Mouse (Mus musculus): Measurements from ENCODE around the gene Aplp2. TPM values are rescaled to one million over a fixed set of nuclear protein-coding genes. Genes with fewer than 3 reads are reported as not detected.

Gene Aplp2
- 100 to 1,000 TPM; 333 to 347 TPM for total RNA-seq (2021)

DNA sequence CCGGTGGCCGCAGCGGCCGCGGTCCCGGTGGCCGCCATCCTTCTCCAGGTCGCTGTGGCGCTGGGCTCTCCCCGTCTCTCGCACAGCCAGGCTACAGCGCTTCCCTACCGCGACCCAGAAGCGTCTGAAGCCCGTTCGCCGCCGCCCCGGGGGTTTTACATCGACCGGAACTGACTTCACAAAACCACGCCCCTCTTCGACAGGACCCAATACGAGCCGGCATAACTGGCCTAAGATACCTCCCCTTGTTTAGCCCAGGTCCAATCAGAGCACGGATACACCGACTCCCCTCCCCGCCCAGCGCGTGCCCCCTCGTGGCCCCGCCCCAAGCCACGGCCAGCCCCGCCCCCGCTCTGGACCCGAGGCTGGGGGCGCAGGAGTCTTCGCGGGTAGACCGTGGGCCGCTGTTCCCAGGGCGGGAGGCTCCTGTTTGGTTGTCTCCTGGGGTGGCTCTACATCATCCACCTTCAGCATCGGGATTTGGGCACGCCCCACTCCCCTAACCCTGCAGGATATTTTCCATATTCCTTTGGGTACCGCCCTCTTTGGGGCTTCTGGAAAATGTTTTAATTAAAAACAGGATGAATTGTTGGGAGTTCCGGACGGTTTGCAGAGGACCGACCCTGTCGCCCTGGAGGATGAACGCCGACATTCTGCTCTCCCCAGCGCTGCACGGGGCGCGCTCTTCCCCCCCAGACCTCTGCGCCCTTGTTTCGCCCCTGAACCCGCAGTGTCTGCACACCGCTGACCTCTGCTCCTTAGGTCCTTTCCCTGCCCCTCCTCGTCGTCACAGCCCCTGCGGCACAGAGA is at the start of gene Aplp2:
Gene Aplp2, minus strand, starts transcription at position 126 of the 810 bp plus-strand sequence.
- DNase-seq, result peak; percentile 98 to 99
- intact Hi-C loops (cut with DNase I), result loop anchor here (1.0 to 5.0 kb wide), 3 partner anchors 40 to 135 kb away; partner anchors contain the start of gene Prdm10

DNA sequence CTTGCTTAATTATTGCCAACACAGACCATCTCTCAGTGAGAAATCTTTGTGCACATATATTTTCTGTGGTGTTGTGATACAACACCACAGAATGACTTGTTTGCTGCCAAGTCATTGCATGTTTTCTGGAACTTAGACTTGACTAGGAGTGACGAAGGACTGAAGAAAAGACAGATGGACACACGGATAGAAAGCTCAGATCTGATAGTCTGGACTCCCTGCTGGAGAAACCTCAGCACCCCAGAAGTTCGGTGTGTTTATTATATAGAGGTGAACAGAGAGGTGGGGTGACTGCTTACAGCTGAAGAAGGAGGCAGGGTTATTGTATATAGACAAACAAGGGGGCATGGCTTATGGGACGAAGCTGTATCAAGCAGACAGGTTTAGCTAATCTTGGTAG is 48.6 kb upstream of the Aplp2 start:
- intact Hi-C loops (cut with DNase I), result no loop called here
- no peak for DNase-seq

DNA sequence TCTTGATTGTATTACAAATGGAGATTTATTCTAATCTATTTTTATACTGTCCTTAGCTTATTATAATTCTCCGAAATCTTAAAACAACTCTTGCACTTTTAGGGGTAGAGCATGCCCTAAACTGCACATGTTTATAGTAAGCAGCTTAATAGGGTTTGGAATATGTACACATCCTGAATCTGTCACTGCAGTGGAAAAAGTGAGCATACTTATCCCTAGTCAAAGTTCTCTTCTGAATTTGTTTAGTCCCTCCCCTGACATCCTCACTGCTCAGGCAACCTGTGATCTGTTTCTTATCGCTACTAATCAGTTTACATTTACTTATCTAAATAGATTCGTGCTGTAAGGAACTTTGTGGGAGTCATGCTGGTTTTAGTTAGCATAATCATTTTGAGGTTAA is 46.6 kb upstream of the Aplp2 start:
- DNase-seq, result no peak
- intact Hi-C loops (cut with DNase I), result no loop called here

DNA sequence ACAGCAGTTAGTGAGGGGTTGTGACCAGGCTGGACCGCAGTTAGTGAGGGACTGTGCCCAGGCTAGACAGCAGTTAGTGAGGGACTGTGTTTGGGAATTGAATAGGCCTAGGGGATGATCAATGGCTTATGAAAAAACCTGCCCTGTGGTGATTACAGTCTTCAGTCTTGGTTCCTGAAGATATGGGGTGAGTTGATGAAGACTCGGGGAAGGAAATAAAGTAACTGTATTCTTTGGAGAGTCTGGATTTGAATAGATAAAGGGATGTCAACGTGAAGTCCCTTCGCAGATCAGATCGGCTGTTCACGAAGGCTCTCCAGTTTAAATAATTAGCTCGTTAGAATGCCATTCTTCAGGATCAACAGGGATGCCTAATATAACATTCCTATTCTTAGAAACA is 44.3 kb upstream of the Aplp2 start:
- intact Hi-C loops (cut with DNase I), result loop anchor here (2.0 kb wide), 1 partner anchor 23 kb away; no protein-coding TSS in a partner anchor
- no peak for DNase-seq

DNA sequence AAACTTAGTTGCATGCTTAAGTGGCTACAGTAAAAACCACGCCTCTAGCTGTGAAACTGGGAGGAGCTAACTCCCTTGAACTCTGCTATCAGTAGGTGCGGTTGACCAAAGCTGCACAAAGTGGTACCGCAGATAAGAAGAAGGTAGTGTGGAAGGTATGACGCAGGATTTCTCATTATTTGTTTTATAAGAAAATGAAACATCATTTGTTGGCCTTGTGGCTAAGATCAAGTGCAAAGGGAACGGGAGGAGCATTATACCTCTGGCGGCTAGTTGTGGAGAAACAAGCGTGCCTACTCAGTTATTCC is 43.0 kb upstream of the Aplp2 start:
- no peak for DNase-seq
- intact Hi-C loops (cut with DNase I), result loop anchor here (2.0 to 5.0 kb wide), 2 partner anchors 24 to 42 kb away; partner anchors contain the start of gene Aplp2

DNA sequence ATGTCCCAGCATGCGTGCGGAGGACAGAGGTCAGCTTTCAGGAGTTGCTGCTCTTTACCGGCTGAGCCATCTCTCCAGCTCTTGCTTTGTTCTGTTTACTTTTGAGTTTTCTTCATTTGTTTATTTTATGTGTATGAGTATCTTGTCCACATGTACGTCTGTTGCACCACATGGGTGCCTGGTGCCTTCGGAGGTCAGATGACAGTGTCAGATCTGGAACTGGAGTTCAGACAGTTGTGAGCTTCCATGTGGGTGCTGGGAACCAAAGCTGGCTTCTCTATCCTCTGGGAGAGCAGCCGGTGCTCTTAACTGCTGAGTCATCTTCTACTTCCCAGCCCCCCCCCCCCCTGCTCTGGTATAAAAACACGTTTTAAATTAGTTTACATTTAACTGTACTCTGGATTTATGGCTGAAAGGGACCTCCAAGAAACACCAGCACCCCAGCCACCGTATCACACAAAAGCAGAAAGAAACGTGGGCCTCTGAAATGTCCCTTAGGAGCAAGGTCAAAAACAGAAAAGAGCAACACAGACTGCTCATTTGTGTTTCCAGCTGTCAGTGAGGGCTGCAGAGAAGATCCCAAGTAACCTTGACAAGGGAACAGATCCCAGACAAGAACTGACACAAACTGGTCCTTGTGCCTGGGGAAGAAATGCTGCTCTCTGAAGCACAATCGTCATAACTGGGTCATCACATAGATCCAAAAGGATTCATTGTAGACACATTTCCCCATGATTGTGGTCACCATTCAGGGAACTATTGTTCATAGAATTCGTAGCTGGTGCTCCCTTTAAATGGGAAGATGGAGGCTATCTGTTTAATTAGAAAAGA is 42.5 kb upstream of the Aplp2 start:
- intact Hi-C loops (cut with DNase I), result loop anchor here (2.0 to 5.0 kb wide), 2 partner anchors 25 to 42 kb away; partner anchors contain the start of gene Aplp2
- peak in 1 of 2 experiments; percentile 13 for DNase-seq

DNA sequence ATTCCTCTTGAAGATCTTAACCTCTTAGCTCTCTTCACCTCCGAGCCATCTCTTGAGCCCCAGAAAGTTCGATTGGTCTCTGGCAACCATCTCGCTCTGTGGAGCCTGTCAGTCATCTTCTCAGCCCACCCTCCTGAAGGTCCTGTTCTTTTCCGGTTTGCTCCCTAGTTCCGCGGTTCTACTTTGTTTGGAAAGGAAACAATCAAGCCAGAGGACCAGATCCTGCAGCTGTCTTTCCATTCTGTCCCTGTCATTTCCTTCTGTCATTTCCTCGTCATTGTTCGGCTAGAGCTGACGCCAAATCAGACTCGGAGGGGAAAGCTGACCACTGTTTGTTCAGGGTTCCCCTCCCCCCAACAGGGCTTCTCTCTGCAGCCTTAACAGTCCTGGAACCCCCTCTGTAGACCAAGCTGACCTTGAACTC is 41.7 kb upstream of the Aplp2 start:
- DNase-seq, result peak; percentile 74 to 80
- intact Hi-C loops (cut with DNase I), result loop anchor here (5.0 kb wide), 1 partner anchor 41 kb away; the partner anchor contains the start of gene Aplp2

DNA sequence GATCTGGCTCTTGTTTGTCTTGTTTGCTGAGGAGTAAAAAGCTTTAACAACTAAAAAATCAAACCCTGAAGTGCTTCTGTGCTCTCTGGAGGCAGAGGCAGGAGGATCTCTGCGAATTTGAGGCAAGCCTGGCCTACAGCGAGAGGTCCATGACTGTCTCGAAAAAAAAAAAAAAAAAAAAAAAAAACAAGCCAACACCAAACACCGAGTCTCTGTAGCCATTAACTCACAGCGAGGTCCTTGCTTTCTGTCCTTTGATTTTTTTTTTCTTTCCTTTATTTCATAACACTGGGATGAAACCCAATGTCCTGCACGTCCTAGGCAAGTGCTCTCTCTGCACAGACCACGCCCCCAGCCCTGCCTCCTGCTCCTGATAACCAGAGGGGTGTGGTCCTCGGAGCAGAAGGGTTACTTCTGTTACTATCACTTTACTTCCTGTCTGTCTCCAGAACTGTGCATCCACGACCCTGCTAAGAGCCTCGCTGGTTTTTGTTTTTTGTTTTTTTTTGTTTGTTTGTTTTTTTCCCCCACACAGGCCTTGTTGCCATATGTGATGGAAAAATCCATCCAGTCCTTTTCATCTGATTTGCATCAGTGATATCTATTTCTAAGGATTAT is 40.7 kb upstream of the Aplp2 start:
- intact Hi-C loops (cut with DNase I), result loop anchor here (5.0 kb wide), 1 partner anchor 40 kb away; the partner anchor contains the start of gene Aplp2
- peak; percentile 39 to 40 for DNase-seq

DNA sequence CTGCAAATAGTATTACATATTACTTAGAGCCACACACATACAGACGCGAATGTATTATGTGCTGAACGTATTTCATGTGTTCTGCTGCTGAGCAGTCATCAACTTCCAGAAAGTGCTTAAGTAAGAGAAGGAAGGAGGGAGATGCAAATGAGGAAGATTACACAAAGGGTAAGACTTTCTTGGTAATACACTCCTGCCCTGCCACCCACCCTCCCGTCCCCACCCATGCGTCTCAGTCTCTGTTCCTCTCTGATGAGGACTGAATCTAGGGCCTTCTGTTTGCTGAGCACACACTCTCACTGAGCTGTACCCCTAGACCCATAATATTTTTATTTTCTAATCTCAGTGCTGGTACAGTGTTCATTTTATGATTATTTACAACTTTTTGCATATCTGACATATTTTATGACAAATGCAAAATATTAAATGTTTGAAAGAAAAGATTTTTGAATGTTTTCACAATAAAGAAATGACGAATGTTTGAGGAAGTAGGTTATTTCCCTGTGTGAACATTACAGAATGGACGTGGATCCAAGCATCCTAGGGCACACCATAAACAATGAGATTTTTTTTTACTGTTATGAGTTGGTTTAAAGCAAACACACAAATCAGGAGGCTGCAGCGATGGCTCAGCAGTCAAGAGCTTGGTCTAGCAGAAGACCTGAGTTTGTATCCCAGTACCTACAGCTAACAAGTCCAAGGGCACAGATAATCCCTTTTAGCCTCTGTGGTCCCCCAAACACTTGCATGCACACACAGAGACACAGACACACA is 36.0 kb upstream of the Aplp2 start:
- no peak for DNase-seq
- intact Hi-C loops (cut with DNase I), result no loop called here

DNA sequence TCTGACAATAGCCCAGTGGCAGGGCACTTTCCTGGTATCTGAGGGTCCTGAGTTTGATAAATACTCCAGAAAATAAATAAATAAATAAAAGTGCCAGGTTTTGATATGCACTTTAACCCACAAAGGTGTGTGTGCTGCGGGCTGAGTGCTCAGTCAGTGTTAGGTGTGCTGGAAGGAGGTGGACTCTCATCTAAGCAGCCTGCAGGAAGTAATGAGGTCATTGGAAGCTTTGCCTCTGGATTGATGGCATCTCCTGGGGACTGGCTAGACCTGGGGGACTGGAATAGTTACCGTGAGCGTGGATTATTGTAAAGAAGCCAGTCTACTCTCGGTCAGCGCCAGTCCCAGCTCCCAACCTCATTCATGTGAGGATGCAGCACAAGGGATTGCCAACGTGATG is 34.8 kb upstream of the Aplp2 start:
- DNase-seq, result no peak
- intact Hi-C loops (cut with DNase I), result no loop called here

DNA sequence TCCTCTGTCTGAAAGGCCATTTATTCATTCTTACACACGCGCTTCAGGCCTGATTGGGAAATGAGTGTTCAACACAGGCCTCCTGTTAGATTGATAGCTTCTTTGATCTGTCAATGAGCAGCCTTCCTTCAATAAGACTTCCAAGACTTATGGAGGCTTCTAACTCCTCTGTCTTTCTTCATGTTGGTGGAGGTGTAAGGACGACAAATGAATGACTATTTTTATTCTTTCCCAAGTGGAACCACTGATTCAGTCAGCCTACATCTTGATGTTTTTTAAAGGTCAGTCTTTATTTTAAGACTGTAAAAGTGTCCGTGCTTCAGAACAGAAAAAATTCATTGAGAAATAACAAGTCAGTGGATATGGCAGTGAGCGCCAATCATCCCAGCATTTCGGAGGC is 33.4 kb upstream of the Aplp2 start:
- intact Hi-C loops (cut with DNase I), result no loop called here
- no peak for DNase-seq

DNA sequence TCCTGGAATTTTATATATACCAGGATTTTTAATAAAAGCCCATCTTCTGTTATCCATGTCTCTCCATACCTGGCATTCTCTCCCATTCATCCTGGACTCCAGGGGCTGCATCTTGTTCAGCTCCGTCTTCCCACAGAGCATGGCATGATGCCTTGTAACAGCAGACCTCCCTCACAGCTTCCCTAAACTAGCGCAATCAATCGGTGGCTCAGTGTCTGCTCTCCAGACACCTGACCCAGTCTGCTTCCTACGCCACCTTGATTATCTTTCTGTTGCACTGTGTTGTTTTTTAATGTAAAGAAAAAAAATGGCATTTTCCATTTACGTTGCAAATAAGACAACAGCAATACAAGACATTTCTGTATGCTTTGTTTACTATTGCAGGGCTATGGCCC is 32.3 kb upstream of the Aplp2 start:
- intact Hi-C loops (cut with DNase I), result no loop called here

DNA sequence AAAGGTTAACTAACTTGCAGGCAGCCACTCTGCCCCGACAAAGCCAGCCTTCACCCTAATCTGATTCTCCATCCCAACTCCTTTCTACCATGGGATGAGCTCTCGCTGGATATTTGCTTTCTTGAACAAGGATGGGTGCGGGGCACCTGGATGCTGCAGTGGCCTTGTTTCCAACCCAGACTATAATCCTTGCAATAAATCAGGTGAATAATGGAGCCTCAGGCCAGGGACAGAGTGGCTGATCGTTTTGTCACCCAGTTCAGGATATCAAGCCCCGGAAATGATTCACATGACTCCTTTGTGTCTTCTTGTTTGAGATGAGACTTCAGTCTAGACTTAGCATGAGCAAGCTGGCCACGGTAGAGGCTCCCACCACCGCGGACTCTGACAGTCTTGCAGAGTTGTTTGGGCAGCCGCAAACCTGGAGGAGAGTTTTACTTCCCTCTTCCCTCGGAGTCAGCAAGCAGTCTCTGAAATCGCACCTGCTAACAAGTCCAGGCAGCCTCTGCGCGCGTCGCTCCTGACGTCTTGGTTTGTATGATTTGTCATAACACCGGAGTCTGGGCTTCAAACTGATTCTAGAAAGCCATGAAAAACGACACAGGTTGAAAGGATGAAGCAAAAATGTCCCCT is 31.8 kb upstream of the Aplp2 start:
- intact Hi-C loops (cut with DNase I), result no loop called here
- no peak for DNase-seq

More for the DNA sequence above, 32.3 kb upstream of the Aplp2 start:
- DNase-seq, result no peak

DNA sequence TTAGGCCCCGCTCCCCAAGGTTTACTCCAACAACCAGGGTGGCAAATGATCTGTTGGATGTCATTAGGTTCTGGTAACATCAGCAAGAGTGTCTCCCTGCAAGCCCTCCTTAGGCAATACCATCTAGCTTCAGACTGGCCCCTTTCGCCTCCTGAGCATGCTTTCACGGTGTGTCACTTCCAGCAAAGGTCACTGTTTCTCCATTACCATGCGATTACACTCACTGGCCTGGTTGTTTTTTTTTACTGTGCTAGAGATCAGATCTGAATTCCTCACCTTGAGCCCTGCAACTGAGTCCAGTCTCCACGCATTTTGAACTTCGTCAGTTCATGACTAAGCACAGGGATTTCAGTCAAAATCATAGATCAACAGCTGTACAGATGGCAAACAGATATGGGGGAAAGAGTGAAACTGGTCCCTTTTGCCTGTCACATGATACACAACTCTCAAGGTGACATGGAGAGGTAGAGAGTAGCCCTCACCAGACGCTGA is 29.6 kb upstream of the Aplp2 start:
- DNase-seq, result no peak
- intact Hi-C loops (cut with DNase I), result no loop called here

DNA sequence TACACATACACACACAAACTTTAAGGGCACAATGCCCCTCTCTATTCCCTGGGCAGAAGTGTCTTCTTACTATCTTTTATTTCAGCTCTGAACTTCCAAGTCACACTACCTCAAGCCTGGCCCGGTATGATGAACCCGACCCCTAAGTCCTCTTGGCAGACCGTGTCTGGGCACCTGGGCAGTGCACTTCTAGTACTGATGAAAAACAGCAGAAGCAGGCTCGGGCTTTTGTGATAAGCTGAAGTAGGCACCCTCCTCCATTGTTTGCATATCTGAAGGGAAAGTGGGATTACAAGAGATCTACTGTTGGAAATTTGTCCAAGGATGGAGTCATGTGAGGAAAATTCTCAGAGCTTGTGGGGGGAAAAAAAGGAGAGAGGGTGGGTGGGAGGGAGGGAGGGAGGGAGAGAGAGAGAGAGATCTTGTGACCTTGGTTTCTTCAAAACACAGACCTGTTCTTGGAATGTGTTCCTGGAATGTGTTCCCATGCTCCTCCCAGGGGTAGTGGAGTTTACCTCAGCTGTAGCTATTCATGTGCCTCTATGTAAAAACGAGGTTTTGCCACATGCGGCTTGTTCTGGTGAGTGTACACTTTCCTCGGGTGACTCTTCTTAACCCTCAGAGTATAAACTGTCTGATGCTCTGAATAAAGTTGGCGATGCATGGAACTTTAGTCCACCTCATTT is 29.1 kb upstream of the Aplp2 start:
- no peak for DNase-seq
- intact Hi-C loops (cut with DNase I), result no loop called here

DNA sequence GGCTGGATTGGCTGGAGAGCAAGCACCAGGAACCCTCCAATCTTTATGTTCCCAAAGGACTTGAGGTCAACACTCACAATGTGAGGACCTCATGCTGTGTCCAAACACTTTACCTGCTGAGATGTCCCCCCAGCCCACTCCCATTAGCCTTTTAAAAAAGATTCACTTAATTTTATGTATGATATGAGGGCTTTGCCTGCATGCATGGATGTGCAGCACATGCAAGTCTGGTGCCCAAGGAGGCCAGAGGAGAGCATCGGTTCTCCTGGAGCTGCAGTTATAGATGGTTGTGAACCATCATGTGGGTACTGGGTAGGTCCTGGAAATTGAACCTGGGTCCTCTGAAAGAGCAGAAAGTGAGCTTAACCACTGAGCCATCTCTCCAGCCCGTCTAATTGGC is 27.9 kb upstream of the Aplp2 start:
- intact Hi-C loops (cut with DNase I), result no loop called here
- no peak for DNase-seq

DNA sequence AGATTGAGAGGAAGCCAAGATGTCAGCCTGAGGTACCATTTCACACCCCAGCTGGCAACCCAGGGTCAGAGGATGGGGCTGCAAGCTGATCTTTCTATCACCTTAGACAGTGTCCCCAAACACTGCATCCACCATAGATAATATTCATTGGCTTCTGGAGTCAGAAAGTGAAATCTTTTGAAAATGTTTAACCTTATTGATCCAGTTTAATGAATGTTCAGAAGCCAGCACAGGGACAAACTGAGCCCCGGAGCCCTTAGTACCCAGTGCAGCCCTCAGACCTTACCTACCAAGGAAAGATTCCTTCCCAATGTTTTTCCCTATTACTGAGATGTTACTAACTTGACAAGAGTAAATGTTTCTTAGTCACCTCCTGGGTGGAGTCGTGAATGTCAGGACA is 26.9 kb upstream of the Aplp2 start:
- no peak for DNase-seq
- intact Hi-C loops (cut with DNase I), result no loop called here

DNA sequence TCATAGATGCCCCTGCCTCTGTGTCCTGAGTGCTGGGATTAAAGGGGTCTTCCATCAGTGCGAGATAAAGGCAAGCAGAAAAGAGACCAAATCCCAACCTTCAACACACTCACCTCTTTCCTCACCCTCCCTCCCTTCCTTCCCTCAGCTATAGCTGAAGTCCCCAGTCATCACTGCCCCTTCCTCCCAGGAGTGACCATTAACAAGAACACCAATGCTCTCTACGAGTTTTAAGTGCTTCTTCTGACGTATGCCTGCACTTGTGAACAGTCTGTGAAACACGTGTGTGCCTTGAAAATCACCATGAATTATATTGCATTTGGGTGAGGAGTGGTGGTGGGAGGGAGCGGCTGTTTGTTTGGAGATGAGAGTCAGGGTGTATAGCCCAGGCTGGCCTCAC is 24.5 kb upstream of the Aplp2 start:
- DNase-seq, result no peak
- intact Hi-C loops (cut with DNase I), result no loop called here

DNA sequence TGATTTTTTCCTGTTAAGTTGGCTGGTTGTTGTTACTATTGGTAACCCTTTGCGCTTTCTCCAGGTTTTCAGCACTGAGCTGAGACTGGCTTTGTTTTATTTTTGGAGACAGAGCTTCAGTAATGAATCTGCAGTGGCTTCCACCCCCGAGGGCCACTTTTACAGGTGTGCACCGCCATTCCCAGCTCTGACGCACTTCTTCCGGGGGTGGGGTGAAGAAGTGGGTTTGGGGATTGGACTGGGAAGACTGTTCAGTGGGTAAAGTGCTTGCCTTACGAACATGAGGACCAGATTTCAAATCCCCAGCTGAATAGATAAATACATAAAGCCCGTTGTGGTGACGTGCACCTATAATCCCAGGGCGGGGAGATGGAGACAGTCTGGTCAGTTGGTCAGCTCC is 23.9 kb upstream of the Aplp2 start:
- intact Hi-C loops (cut with DNase I), result no loop called here
- no peak for DNase-seq

Measured in heart, postnatal 10 days (tissue).